Mouse (Mus musculus): Measurements from ENCODE around the gene Rbbp6.

Rbbp6 gene

GRCm38 (mm10) chr7:123046473-123047091, 81.1 kb downstream of the Rbbp6 start:
- no peak for DNase-seq (ENCODE audit: low read depth)

Data from c-Kit-positive CD71-negative TER-119-negative erythroid progenitor cells, embryonic 14.5 days (primary cell).